22 mouse cellular contexts compared by ENCODE assay signal in genomic region chr4:97585170-97585569, GRCm38 (mm10).
DNase-seq lines count a peak whose midpoint lies in the region; ATAC-seq lines count a peak whose summit lies in the region.
"Had no signal": no experiment of that assay in that cellular context is flagged by ENCODE, and none has a peak within 500 bp of the region (broad histone marks: within the 10 kb centered on the region; RNA-seq: fewer than 3 reads in every experiment).

No protein-coding gene starts in this region.

- H3K4me3 ChIP-seq in hindbrain, embryonic 13.5 days: no peak overlapping the region
- H3K4me3 ChIP-seq in hindbrain, embryonic 12.5 days: no peak overlapping the region
- no peak overlapping the region; the same call in 1 of the 2 replicates for H3K4me3 ChIP-seq in embryonic facial prominence, embryonic 10.5 days
- H3K4me3 ChIP-seq in forebrain, embryonic 15.5 days: peak overlapping the region; percentile 14; the same call in 1 of the 2 replicates
- H3K4me3 ChIP-seq in limb, embryonic 11.5 days (ENCODE audit: low read depth, low read length): no peak overlapping the region
- H3K4me3 ChIP-seq: heart, adult 2 months; heart, embryonic 15.5 days; kidney, embryonic 15.5 days; limb, embryonic 15.5 days had no signal

- no peaks in the 10 kb centered on the region for H3K9me3 ChIP-seq in hindbrain, embryonic 13.5 days
- no peaks in the 10 kb centered on the region for H3K9me3 ChIP-seq in hindbrain, embryonic 12.5 days (replicated peaks)
- no peaks in the 10 kb centered on the region for H3K9me3 ChIP-seq in embryonic facial prominence, embryonic 10.5 days
- no peaks in the 10 kb centered on the region for H3K9me3 ChIP-seq in forebrain, embryonic 15.5 days
- H3K9me3 ChIP-seq in limb, embryonic 11.5 days (ENCODE audit: control insufficient read depth, low read length): no peaks in the 10 kb centered on the region
- H3K9me3 ChIP-seq: heart, embryonic 15.5 days; kidney, embryonic 15.5 days; limb, embryonic 15.5 days; midbrain, embryonic 15.5 days had no signal

- DNase-seq in embryonic facial prominence, embryonic 10.5 days (ENCODE audit: low spot score): no peak
- DNase-seq in limb, embryonic 11.5 days (ENCODE audit: low spot score): peak; percentile 18
- DNase-seq in urinary bladder, postnatal 10 days (ENCODE audit: low spot score): no peak
- DNase-seq in gastrocnemius, postnatal 25 days: no peak
- DNase-seq: adrenal gland, postnatal 25 days; cerebellum, adult 18-20 months; embryo, embryonic 11 days; gastrocnemius, postnatal 10 days; heart, adult 2 months; heart, postnatal 4 days; kidney, postnatal 4 days; lung, postnatal 10 days; thymus, postnatal 14 days had no signal

- WGBS in hindbrain, embryonic 13.5 days: 65% methylated on average over 7 of the region's 7 CpGs
- WGBS in hindbrain, embryonic 12.5 days: 70% methylated on average over 7 of the region's 7 CpGs
- 57% methylated on average over 7 of the region's 7 CpGs for WGBS in embryonic facial prominence, embryonic 10.5 days
- 14% methylated on average over 7 of the region's 7 CpGs for WGBS in forebrain, embryonic 15.5 days
- 36% methylated on average over 7 of the region's 7 CpGs for WGBS in limb, embryonic 11.5 days

- no peak for ATAC-seq in hindbrain, embryonic 13.5 days (ENCODE audit: low FRiP score)
- ATAC-seq in hindbrain, embryonic 12.5 days (ENCODE audit: low FRiP score): no peak
- no peak for ATAC-seq in forebrain, embryonic 15.5 days (replicated peaks)
- no peak for ATAC-seq in limb, embryonic 11.5 days (ENCODE audit: insufficient number of reproducible peaks, low FRiP score, low TSS enrichment, low read depth)
- ATAC-seq: intestine, embryonic 16.5 days; midbrain, embryonic 15.5 days had no signal

- H3K4me2 ChIP-seq in hindbrain, embryonic 13.5 days: peak overlapping the region; percentile 51
- no peak overlapping the region for H3K4me2 ChIP-seq in hindbrain, embryonic 12.5 days (replicated peaks)
- H3K4me2 ChIP-seq in forebrain, embryonic 15.5 days (replicated peaks): peak overlapping the region; percentile 46
- no peak overlapping the region for H3K4me2 ChIP-seq in limb, embryonic 11.5 days (ENCODE audit: low read depth, severe bottlenecking)
- H3K4me2 ChIP-seq: heart, embryonic 15.5 days; kidney, embryonic 15.5 days had no signal

- no peaks in the 10 kb centered on the region for H3K36me3 ChIP-seq in hindbrain, embryonic 13.5 days
- H3K36me3 ChIP-seq in hindbrain, embryonic 12.5 days: no peaks in the 10 kb centered on the region
- no peaks in the 10 kb centered on the region for H3K36me3 ChIP-seq in embryonic facial prominence, embryonic 10.5 days (replicated peaks)
- no peaks in the 10 kb centered on the region for H3K36me3 ChIP-seq in forebrain, embryonic 15.5 days
- no peaks in the 10 kb centered on the region for H3K36me3 ChIP-seq in limb, embryonic 11.5 days (ENCODE audit: control insufficient read depth, insufficient read depth, low read length)
- H3K36me3 ChIP-seq: heart, embryonic 15.5 days; kidney, embryonic 15.5 days; limb, embryonic 15.5 days; midbrain, embryonic 15.5 days had no signal

- no peak overlapping the region for H3K27ac ChIP-seq in hindbrain, embryonic 13.5 days
- H3K27ac ChIP-seq in hindbrain, embryonic 12.5 days: no peak overlapping the region
- H3K27ac ChIP-seq in embryonic facial prominence, embryonic 10.5 days (replicated peaks): 0 out of 2 replicates have a peak overlapping the region, but pooled peaks have one; percentile 36
- peak overlapping the region; percentile 32 for H3K27ac ChIP-seq in forebrain, embryonic 15.5 days (replicated peaks)
- no peak overlapping the region for H3K27ac ChIP-seq in limb, embryonic 11.5 days (replicated peaks; ENCODE audit: low read depth, low read length)
- H3K27ac ChIP-seq: heart, adult 2 months; heart, embryonic 15.5 days; kidney, embryonic 15.5 days; limb, embryonic 15.5 days; midbrain, embryonic 15.5 days had no signal

- no peak overlapping the region for H3K9ac ChIP-seq in hindbrain, embryonic 13.5 days
- H3K9ac ChIP-seq in hindbrain, embryonic 12.5 days: no peak overlapping the region
- no peak overlapping the region for H3K9ac ChIP-seq in forebrain, embryonic 15.5 days (replicated peaks)
- H3K9ac ChIP-seq in limb, embryonic 11.5 days (ENCODE audit: low read length): no peak overlapping the region
- H3K9ac ChIP-seq: heart, embryonic 15.5 days; kidney, embryonic 15.5 days; limb, embryonic 15.5 days; midbrain, embryonic 15.5 days had no signal

- no peaks in the 10 kb centered on the region for H3K27me3 ChIP-seq in hindbrain, embryonic 13.5 days
- H3K27me3 ChIP-seq in hindbrain, embryonic 12.5 days: no peaks in the 10 kb centered on the region
- no peaks in the 10 kb centered on the region for H3K27me3 ChIP-seq in embryonic facial prominence, embryonic 10.5 days (replicated peaks; ENCODE audit: low read depth, poor library complexity, severe bottlenecking)
- no peaks in the 10 kb centered on the region for H3K27me3 ChIP-seq in forebrain, embryonic 15.5 days
- no peaks in the 10 kb centered on the region for H3K27me3 ChIP-seq in limb, embryonic 11.5 days (ENCODE audit: control insufficient read depth, insufficient read depth, low read length)
- H3K27me3 ChIP-seq: CH12.LX; heart, embryonic 15.5 days; kidney, embryonic 15.5 days; midbrain, embryonic 15.5 days had no signal

- H3K4me1 ChIP-seq in hindbrain, embryonic 13.5 days (replicated peaks): peaks cover 24% of the 10 kb centered on the region
- H3K4me1 ChIP-seq in hindbrain, embryonic 12.5 days: peaks cover 19% of the 10 kb centered on the region
- H3K4me1 ChIP-seq in embryonic facial prominence, embryonic 10.5 days: peaks cover 75% of the 10 kb centered on the region
- H3K4me1 ChIP-seq in forebrain, embryonic 15.5 days: peaks cover 41% of the 10 kb centered on the region
- H3K4me1 ChIP-seq in limb, embryonic 11.5 days (ENCODE audit: control insufficient read depth, insufficient read depth, low read length): peaks cover 23% of the 10 kb centered on the region
- H3K4me1 ChIP-seq: heart, embryonic 15.5 days had no signal

Comparison
In these comparisons a context has a peak if more than half of its experiments do, and no peak if none do; other contexts are left out.
1. H3K4me2 ChIP-seq: peak in hindbrain, embryonic 13.5 days (single experiment) and forebrain, embryonic 15.5 days (single experiment); none in hindbrain, embryonic 12.5 days (single experiment) and limb, embryonic 11.5 days (single experiment).
2. H3K27ac ChIP-seq: peak in embryonic facial prominence, embryonic 10.5 days (single experiment) and forebrain, embryonic 15.5 days (single experiment); none in hindbrain, embryonic 13.5 days (single experiment), hindbrain, embryonic 12.5 days (single experiment) and limb, embryonic 11.5 days (single experiment).